Mouse (Mus musculus): ENCODE data around the gene Bco2.

GRCm38 (mm10) chr9:50554241-50555093, 514 bp downstream of the Bco2 start, which contains the start of gene Il18:
- TF ChIP-seq CTCF (IDR thresholded peaks at IDR 0.05; ENCODE audit: low read depth, low read length), result no peak
- TF ChIP-seq POLR2A (IDR thresholded peaks at IDR 0.05; ENCODE audit: insufficient read depth, low read length), result no peak
- no peak for TF ChIP-seq EP300 (IDR thresholded peaks at IDR 0.05; ENCODE audit: insufficient read depth, low read depth, low read length)

Data from ES-Bruce4 (cell line).